Mouse (Mus musculus) heart, postnatal 0 days (tissue): ENCODE results near the gene Mmp9. TPM values are rescaled to one million over a fixed set of nuclear protein-coding genes. Genes with fewer than 3 reads are reported as not detected.

Experiments used
- ATAC-seq: fragments of 200-750 bp; cut with Nextera tagmentation; 2 replicates; pipeline ENCODE4 v1.8.0; 2017; ENCODE audit warnings: low read depth, moderate number of reproducible peaks, moderate library complexity; ENCODE audit not compliant: insufficient read depth
- DNase-seq: peaks from one replicate; pipeline ENCODE4 v3.0.0-alpha.2; 2016; ENCODE audit warnings: low spot score
- H3K27ac ChIP-seq: fragments of 300-500 bp; sonication (generic); 2 replicates; pipeline ENCODE4 v1.5.1; 2014; ENCODE audit warnings: low read depth, mild to moderate bottlenecking
- H3K27me3 ChIP-seq: fragments of 300-500 bp; sonication (generic); 2 replicates; pipeline ENCODE4 v1.6.1; 2014; ENCODE audit warnings: low read length, mixed read lengths; ENCODE audit not compliant: control insufficient read depth, insufficient read depth
- H3K36me3 ChIP-seq: fragments of 300-500 bp; sonication (generic); replicated peaks from 2 replicates; pipeline ENCODE4 v1.6.1; 2014; ENCODE audit warnings: low read length, mixed read lengths; ENCODE audit not compliant: control insufficient read depth, insufficient read depth
- H3K4me1 ChIP-seq: fragments of 300-500 bp; sonication (generic); 2 replicates; pipeline ENCODE4 v1.6.1; 2014; ENCODE audit warnings: antibody characterized with exemption; ENCODE audit not compliant: control insufficient read depth, insufficient read depth
- H3K4me2 ChIP-seq: fragments of 300-500 bp; sonication (generic); 2 replicates; pipeline ENCODE4 v1.6.1; 2014; ENCODE audit warnings: low read depth, mild to moderate bottlenecking, low read length, moderate library complexity
- H3K4me3 ChIP-seq: fragments of 300-500 bp; sonication (generic); 2 replicates; pipeline ENCODE4 v1.5.1; 2014; ENCODE audit warnings: low read depth, low read length
- H3K9ac ChIP-seq: fragments of 300-500 bp; sonication (generic); replicated peaks from 2 replicates; pipeline ENCODE4 v1.6.1; 2014; ENCODE audit warnings: low read depth, low read length, mixed read lengths
- H3K9me3 ChIP-seq: fragments of 300-500 bp; sonication (generic); replicated peaks from 2 replicates; pipeline ENCODE4 v1.6.1; 2016; ENCODE audit warnings: low read length; ENCODE audit not compliant: control insufficient read depth
- CTCF ChIP-seq: IDR thresholded peaks from 2 replicates; pipeline ENCODE4 v1.5.1; 2016; ENCODE audit warnings: antibody characterized with exemption, control low read depth, low read depth
- EP300 ChIP-seq: IDR thresholded peaks from 2 replicates; pipeline ENCODE4 v1.6.1; 2016; ENCODE audit warnings: antibody characterized with exemption, low read depth
- WGBS: fragments of 180-500 bp; shearing (Covaris S2); extraction: QIAGEN DNeasy Blood & Tissue Kit; methylation state at CpG from one replicate; pipeline ENCODE4 v1.1.7; 2014; 5-methylcytosine and 5-hydroxymethylcytosine counted together
- polyA plus RNA-seq: library from polyadenylated mRNA; unstranded; fragments of >200 nt; fragmentation: Nextera tagmentation; extraction: Ambion mirVana; gene quantifications from 2 replicates; pipeline ENCODE4 v1.2.1, GENCODE M21; 2015
- total RNA-seq: library from RNA; depleted of rRNA; stranded (reverse); fragments of >200 nt; gene quantifications from 2 replicates; pipeline ENCODE4 v1.2.3, GENCODE M21; 2014; ENCODE audit warnings: low replicate concordance

Mmp9 gene
- total and polyA plus RNA-seq, 2 experiments from 2014 or later = 0.08 to 0.64 TPM

DNA sequence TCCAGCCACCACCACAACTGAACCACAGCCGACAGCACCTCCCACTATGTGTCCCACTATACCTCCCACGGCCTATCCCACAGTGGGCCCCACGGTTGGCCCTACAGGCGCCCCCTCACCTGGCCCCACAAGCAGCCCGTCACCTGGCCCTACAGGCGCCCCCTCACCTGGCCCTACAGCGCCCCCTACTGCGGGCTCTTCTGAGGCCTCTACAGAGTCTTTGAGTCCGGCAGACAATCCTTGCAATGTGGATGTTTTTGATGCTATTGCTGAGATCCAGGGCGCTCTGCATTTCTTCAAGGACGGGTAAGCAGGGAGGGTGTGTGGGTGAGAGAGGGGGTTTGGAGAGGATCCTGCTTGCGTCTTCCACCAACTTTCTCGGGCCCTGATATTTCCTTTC, 11.9 kb downstream of the Mmp9 start:
- DNase-seq (no peak), ATAC-seq (no peak)
- Histone ChIP-seq H3K4me2 (no peak overlapping the region), H3K27me3 (peaks cover 87% of the 10 kb centered on the region), H3K27ac (no peak overlapping the region), H3K4me1 (no peaks in the 10 kb centered on the region), H3K36me3 (no peaks in the 10 kb centered on the region), H3K4me3 (no peak overlapping the region), H3K9me3 (no peaks in the 10 kb centered on the region), H3K9ac (no peak overlapping the region)
- 33% methylated on average over 13 of the region's 13 CpGs for WGBS
- TF ChIP-seq CTCF (no peak), EP300 (no peak)

DNA sequence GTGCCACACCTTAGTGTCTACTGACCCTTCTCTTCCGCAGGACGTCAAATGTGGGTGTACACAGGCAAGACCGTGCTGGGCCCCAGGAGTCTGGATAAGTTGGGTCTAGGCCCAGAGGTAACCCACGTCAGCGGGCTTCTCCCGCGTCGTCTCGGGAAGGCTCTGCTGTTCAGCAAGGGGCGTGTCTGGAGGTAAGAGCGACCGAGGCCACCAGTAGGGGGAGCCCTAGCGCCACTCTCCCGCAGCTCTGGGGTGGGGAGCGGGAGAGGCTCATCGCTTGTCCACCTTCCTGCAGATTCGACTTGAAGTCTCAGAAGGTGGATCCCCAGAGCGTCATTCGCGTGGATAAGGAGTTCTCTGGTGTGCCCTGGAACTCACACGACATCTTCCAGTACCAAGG, 12.6 kb downstream of the Mmp9 start:
- no peak for TF ChIP-seq EP300
- TF ChIP-seq CTCF = peak; percentile 88
- no peaks in the 10 kb centered on the region for H3K9me3 ChIP-seq
- WGBS = 2% methylated on average over 21 of the region's 21 CpGs
- no peaks in the 10 kb centered on the region for H3K4me1 ChIP-seq
- H3K4me2 ChIP-seq = no peak overlapping the region; the same call in 1 of the 2 replicates
- ATAC-seq (peak; percentile 80), DNase-seq (peak; percentile 71)
- peaks cover 82% of the 10 kb centered on the region for H3K27me3 ChIP-seq
- no peak overlapping the region for H3K9ac ChIP-seq
- no peak overlapping the region for H3K27ac ChIP-seq
- no peaks in the 10 kb centered on the region for H3K36me3 ChIP-seq
- H3K4me3 ChIP-seq = no peak overlapping the region

DNA sequence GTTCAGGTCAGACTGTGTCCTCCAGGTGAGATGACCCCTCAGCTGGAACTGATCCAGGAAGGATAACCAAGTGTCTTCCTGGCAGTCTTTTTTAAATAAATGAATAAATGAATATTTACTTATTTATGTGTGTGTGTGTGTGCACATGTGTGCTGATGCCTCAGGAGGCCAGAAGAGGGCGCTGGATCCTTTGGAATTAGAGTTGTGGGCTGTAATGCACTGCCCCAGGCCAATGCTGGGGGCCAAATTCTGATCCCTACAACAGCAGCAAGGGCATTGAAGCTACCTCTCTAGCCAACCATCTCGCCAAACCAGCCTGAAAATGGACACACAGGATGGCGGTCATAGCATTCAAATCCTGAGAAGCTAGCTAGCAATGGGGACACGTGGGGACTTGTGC, 15.1 kb downstream of the Mmp9 start:
- Histone ChIP-seq H3K4me1 (no peaks in the 10 kb centered on the region), H3K4me2 (no peak overlapping the region), H3K27me3 (peaks cover 62% of the 10 kb centered on the region), H3K9me3 (no peaks in the 10 kb centered on the region), H3K27ac (no peak overlapping the region), H3K4me3 (no peak overlapping the region), H3K9ac (no peak overlapping the region), H3K36me3 (no peaks in the 10 kb centered on the region)
- WGBS = 64% methylated on average over 4 of the region's 4 CpGs
- no peak for ATAC-seq
- DNase-seq = no peak
- no peak for TF ChIP-seq EP300
- no peak for TF ChIP-seq CTCF

DNA sequence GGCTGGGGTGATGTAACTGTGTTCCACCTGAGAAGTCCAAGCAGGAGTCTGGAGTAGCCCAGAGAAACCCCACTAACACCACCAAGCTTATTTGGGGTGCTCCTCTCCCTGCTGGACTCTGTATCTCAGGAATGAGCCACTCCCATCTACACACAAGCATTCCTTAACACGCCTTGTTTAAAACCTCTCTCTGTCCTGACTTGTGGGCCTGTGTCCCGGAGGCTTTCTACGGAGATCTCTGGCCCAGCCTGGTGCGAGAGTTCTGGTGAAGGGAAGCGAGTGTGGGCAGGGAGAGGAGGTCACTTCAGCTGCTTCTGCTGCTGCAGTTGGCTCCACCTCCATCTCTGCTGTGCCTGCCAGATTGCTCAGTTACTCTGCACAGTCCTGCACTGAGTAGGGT, 15.6 kb downstream of the Mmp9 start:
- H3K4me1 ChIP-seq = no peaks in the 10 kb centered on the region
- WGBS = 54% methylated on average over 5 of the region's 5 CpGs
- no peak for DNase-seq
- ATAC-seq = no peak
- H3K36me3 ChIP-seq = no peaks in the 10 kb centered on the region
- TF ChIP-seq EP300 (no peak), CTCF (no peak)
- no peaks in the 10 kb centered on the region for H3K9me3 ChIP-seq
- H3K9ac ChIP-seq = no peak overlapping the region
- peaks cover 62% of the 10 kb centered on the region for H3K27me3 ChIP-seq
- H3K4me2 ChIP-seq = no peak overlapping the region
- H3K4me3 ChIP-seq = no peak overlapping the region
- H3K27ac ChIP-seq = no peak overlapping the region

DNA sequence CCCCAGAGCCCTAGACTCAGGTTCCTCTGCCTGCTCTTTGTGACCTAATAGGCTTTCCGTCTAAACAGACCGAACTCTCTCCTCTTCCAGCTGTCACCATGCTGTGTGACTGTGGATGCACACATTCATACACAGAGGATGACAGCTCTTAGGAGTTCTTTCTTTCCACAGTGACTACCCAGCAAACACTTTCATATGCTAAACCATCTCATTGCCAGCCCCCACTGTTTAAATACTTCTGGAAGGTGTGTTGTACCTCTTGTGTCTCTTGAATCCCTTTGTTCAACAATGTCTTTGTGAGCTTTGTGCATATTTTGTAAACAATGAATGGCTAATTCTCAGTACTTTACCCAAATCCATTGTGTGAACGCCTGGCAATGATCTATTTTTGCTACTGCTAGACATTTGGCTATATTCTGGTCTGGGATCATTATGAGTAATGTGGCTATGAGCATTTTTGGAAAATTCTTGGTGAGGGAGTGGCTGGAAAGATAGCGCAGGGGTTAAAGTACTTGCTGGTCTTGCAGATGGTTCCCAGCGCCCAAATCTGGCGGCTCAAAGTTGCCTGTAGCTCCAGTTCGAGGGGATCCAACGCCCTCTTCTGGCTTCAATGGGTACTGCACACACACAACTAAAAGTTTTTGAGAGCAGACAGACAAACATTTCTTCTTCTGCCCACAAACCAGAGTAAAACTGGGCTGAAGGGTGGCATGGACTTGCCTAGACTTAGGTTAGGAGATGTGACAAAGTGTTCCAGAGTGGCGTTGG, 17.2 kb downstream of the Mmp9 start:
- no peaks in the 10 kb centered on the region for H3K36me3 ChIP-seq
- H3K27me3 ChIP-seq = peaks cover 55% of the 10 kb centered on the region
- WGBS = 56% methylated on average over 9 of the region's 9 CpGs

More for the DNA sequence above, 17.2 kb downstream of the Mmp9 start:
- Histone ChIP-seq H3K4me1 (no peaks in the 10 kb centered on the region), H3K4me2 (no peak overlapping the region), H3K4me3 (no peak overlapping the region), H3K9me3 (no peaks in the 10 kb centered on the region), H3K9ac (no peak overlapping the region), H3K27ac (no peak overlapping the region)
- DNase-seq = no peak
- no peak for ATAC-seq
- TF ChIP-seq EP300 (no peak), CTCF (no peak)
